Mouse (Mus musculus) hindbrain, embryonic 10.5 days (tissue): ENCODE data around the gene Tmem189. TPM values are rescaled to one million over a fixed set of nuclear protein-coding genes. Genes with fewer than 3 reads are reported as not detected.

Experiments
- DNase-seq: peaks from one replicate; pipeline ENCODE4 v3.0.0-alpha.2; 2017; ENCODE audit warnings: low spot score
- H3K27ac ChIP-seq: fragments of 300-500 bp; sonication (generic); 2 replicates; pipeline ENCODE4 v1.5.1; 2016; ENCODE audit warnings: mild to moderate bottlenecking, moderate library complexity
- H3K27me3 ChIP-seq: fragments of 300-500 bp; sonication (generic); 2 replicates; pipeline ENCODE4 v1.6.1; 2016; ENCODE audit warnings: mild to moderate bottlenecking; ENCODE audit not compliant: poor library complexity, insufficient read depth, severe bottlenecking
- H3K36me3 ChIP-seq: fragments of 300-500 bp; sonication (generic); 2 replicates; pipeline ENCODE4 v1.6.1; 2016; ENCODE audit warnings: mild to moderate bottlenecking, moderate library complexity
- H3K4me1 ChIP-seq: fragments of 300-500 bp; sonication (generic); replicated peaks from 2 replicates; pipeline ENCODE4 v1.6.1; 2016; ENCODE audit warnings: mild to moderate bottlenecking
- H3K4me3 ChIP-seq: fragments of 300-500 bp; sonication (generic); 2 replicates; pipeline ENCODE4 v1.5.1; 2016; ENCODE audit warnings: mild to moderate bottlenecking, moderate library complexity
- H3K9me3 ChIP-seq: fragments of 300-500 bp; sonication (generic); 2 replicates; pipeline ENCODE4 v1.6.1; 2016; ENCODE audit warnings: mild to moderate bottlenecking, moderate library complexity
- WGBS: fragments of 180-500 bp; shearing (Covaris S2); methylation state at CpG from one replicate; pipeline ENCODE4 v1.1.7; 2016; 5-methylcytosine and 5-hydroxymethylcytosine counted together
- polyA plus RNA-seq: library from polyadenylated mRNA; unstranded; fragments of >200 nt; fragmentation: Nextera tagmentation; extraction: Ambion mirVana; gene quantifications from 2 replicates; pipeline ENCODE4 v1.2.1, GENCODE M21; 2016

Tmem189 gene
- polyA plus RNA-seq, 1 experiment from 2014 or later, result 41.2 TPM

- H3K4me3 ChIP-seq, result no peak overlapping the region
- no peak overlapping the region for H3K27ac ChIP-seq
- no peaks in the 10 kb centered on the region for H3K36me3 ChIP-seq
- peaks cover 33% of the 10 kb centered on the region for H3K4me1 ChIP-seq
- no peaks in the 10 kb centered on the region for H3K9me3 ChIP-seq
- peaks cover 80% of the 10 kb centered on the region for H3K27me3 ChIP-seq
- WGBS, result 45% methylated on average over 11 of the region's 11 CpGs
- no peak for DNase-seq
Measured at GRCm38 (mm10) chr2:167687651-167688101, 1.9 kb downstream of the Tmem189 start.

GRCm38 (mm10) chr2:167687250-167687586 is 2.4 kb downstream of the Tmem189 start:
- Histone ChIP-seq H3K27ac (no peak overlapping the region), H3K27me3 (peaks cover 75% of the 10 kb centered on the region), H3K9me3 (no peaks in the 10 kb centered on the region), H3K36me3 (no peaks in the 10 kb centered on the region), H3K4me3 (no peak overlapping the region), H3K4me1 (peaks cover 32% of the 10 kb centered on the region)
- 81% methylated on average over 4 of the region's 4 CpGs for WGBS
- no peak for DNase-seq

GRCm38 (mm10) chr2:167686382-167687249 is 3.0 kb downstream of the Tmem189 start:
- H3K27me3 ChIP-seq, result peaks cover 69% of the 10 kb centered on the region
- 80% methylated on average over 16 of the region's 16 CpGs for WGBS

GRCm38 (mm10) chr2:167685865-167686264 is 3.8 kb downstream of the Tmem189 start:
- H3K9me3 ChIP-seq, result no peaks in the 10 kb centered on the region
- peaks cover 28% of the 10 kb centered on the region for H3K4me1 ChIP-seq
- H3K36me3 ChIP-seq, result no peaks in the 10 kb centered on the region
- no peak overlapping the region for H3K27ac ChIP-seq
- no peak overlapping the region for H3K4me3 ChIP-seq
- no peak for DNase-seq
- H3K27me3 ChIP-seq, result peaks cover 62% of the 10 kb centered on the region
- WGBS, result 86% methylated on average over 3 of the region's 3 CpGs

More at GRCm38 (mm10) chr2:167686382-167687249, 3.0 kb downstream of the Tmem189 start:
- peaks cover 28% of the 10 kb centered on the region for H3K4me1 ChIP-seq
- no peak overlapping the region for H3K4me3 ChIP-seq
- H3K27ac ChIP-seq, result no peak overlapping the region
- no peaks in the 10 kb centered on the region for H3K36me3 ChIP-seq
- no peak for DNase-seq
- no peaks in the 10 kb centered on the region for H3K9me3 ChIP-seq

GRCm38 (mm10) chr2:167685137-167685536 is 4.5 kb downstream of the Tmem189 start:
- H3K27me3 ChIP-seq, result peaks cover 55% of the 10 kb centered on the region
- DNase-seq, result peak; percentile 95
- no peak overlapping the region for H3K4me3 ChIP-seq
- no peak overlapping the region for H3K27ac ChIP-seq
- 9% methylated on average over 8 of the region's 8 CpGs for WGBS
- H3K9me3 ChIP-seq, result no peaks in the 10 kb centered on the region
- peaks cover 28% of the 10 kb centered on the region for H3K4me1 ChIP-seq
- no peaks in the 10 kb centered on the region for H3K36me3 ChIP-seq

- no peaks in the 10 kb centered on the region for H3K36me3 ChIP-seq
- peaks cover 20% of the 10 kb centered on the region for H3K4me1 ChIP-seq
- 82% methylated on average over 3 of the region's 3 CpGs for WGBS
- no peak overlapping the region for H3K27ac ChIP-seq
- no peaks in the 10 kb centered on the region for H3K9me3 ChIP-seq
- H3K4me3 ChIP-seq, result no peak overlapping the region
- H3K27me3 ChIP-seq, result peaks cover 40% of the 10 kb centered on the region
- DNase-seq, result no peak
Measured at GRCm38 (mm10) chr2:167683721-167684120, 5.9 kb downstream of the Tmem189 start.

- Histone ChIP-seq H3K27me3 (peaks cover 10% of the 10 kb centered on the region), H3K27ac (no peak overlapping the region), H3K36me3 (no peaks in the 10 kb centered on the region), H3K9me3 (no peaks in the 10 kb centered on the region), H3K4me3 (no peak overlapping the region), H3K4me1 (peaks cover 5% of the 10 kb centered on the region)
- 56% methylated on average over 5 of the region's 5 CpGs for WGBS
- peak; percentile 52 for DNase-seq
Measured at GRCm38 (mm10) chr2:167680657-167681056, 9.0 kb downstream of the Tmem189 start.

GRCm38 (mm10) chr2:167679902-167680430 is 9.7 kb downstream of the Tmem189 start:
- H3K27ac ChIP-seq, result no peak overlapping the region
- H3K4me1 ChIP-seq, result peaks cover 11% of the 10 kb centered on the region
- H3K4me3 ChIP-seq, result 0 out of 2 replicates have a peak overlapping the region, but pooled peaks have one; percentile 13
- WGBS, result 3% methylated on average over 13 of the region's 13 CpGs
- peaks cover 5% of the 10 kb centered on the region; the same call in 1 of the 2 replicates for H3K27me3 ChIP-seq
- H3K36me3 ChIP-seq, result no peaks in the 10 kb centered on the region
- H3K9me3 ChIP-seq, result no peaks in the 10 kb centered on the region
- peak; percentile 85 for DNase-seq

- peaks cover 11% of the 10 kb centered on the region for H3K4me1 ChIP-seq
- H3K9me3 ChIP-seq, result no peaks in the 10 kb centered on the region
- no peak overlapping the region for H3K27ac ChIP-seq
- DNase-seq, result no peak
- no peaks in the 10 kb centered on the region for H3K36me3 ChIP-seq
- no peaks in the 10 kb centered on the region; the same call in 1 of the 2 replicates for H3K27me3 ChIP-seq
- H3K4me3 ChIP-seq, result no peak overlapping the region
- 45% methylated on average over 5 of the region's 5 CpGs for WGBS
Measured at GRCm38 (mm10) chr2:167678600-167678999, 11.0 kb downstream of the Tmem189 start.

- H3K36me3 ChIP-seq, result no peaks in the 10 kb centered on the region
- H3K9me3 ChIP-seq, result no peaks in the 10 kb centered on the region
- H3K4me3 ChIP-seq, result no peak overlapping the region
- peak; percentile 43 for DNase-seq
- 37% methylated on average over 14 of the region's 14 CpGs for WGBS
- no peaks in the 10 kb centered on the region; the same call in 1 of the 2 replicates for H3K27me3 ChIP-seq
- H3K4me1 ChIP-seq, result peaks cover 24% of the 10 kb centered on the region
- peak overlapping the region; percentile 42; the same call in 1 of the 2 replicates for H3K27ac ChIP-seq
Measured at GRCm38 (mm10) chr2:167675120-167675909, 14.3 kb downstream of the Tmem189 start.

GRCm38 (mm10) chr2:167672212-167672685 is 17.4 kb downstream of the Tmem189 start:
- Histone ChIP-seq H3K27ac (peak overlapping the region; percentile 77), H3K27me3 (no peaks in the 10 kb centered on the region; the same call in 1 of the 2 replicates), H3K36me3 (no peaks in the 10 kb centered on the region), H3K9me3 (no peaks in the 10 kb centered on the region), H3K4me1 (peaks cover 25% of the 10 kb centered on the region), H3K4me3 (no peak overlapping the region)
- peak; percentile 51 for DNase-seq
- 35% methylated on average over 13 of the region's 13 CpGs for WGBS

- no peak for DNase-seq
- WGBS, result 86% methylated on average over 5 of the region's 5 CpGs
Measured at GRCm38 (mm10) chr2:167671101-167671633, 18.5 kb downstream of the Tmem189 start.

More at GRCm38 (mm10) chr2:167671101-167671633, 18.5 kb downstream of the Tmem189 start:
- peaks cover 25% of the 10 kb centered on the region for H3K4me1 ChIP-seq
- H3K27ac ChIP-seq, result peak overlapping the region; percentile 77
- no peaks in the 10 kb centered on the region; the same call in 1 of the 2 replicates for H3K27me3 ChIP-seq
- no peaks in the 10 kb centered on the region for H3K9me3 ChIP-seq
- no peaks in the 10 kb centered on the region for H3K36me3 ChIP-seq
- no peak overlapping the region for H3K4me3 ChIP-seq
